Mouse (Mus musculus) lung, postnatal 0 days (tissue): Measurements from ENCODE around the gene Nt5dc1.

ENCODE experiments used
- CTCF ChIP-seq: IDR thresholded peaks from 2 replicates; pipeline ENCODE4 v1.5.1; 2016; ENCODE audit warnings: antibody characterized with exemption, mild to moderate bottlenecking
- EP300 ChIP-seq: IDR thresholded peaks from 2 replicates; pipeline ENCODE4 v1.6.1; 2016; ENCODE audit warnings: antibody characterized with exemption, mild to moderate bottlenecking, control low read depth

DNA sequence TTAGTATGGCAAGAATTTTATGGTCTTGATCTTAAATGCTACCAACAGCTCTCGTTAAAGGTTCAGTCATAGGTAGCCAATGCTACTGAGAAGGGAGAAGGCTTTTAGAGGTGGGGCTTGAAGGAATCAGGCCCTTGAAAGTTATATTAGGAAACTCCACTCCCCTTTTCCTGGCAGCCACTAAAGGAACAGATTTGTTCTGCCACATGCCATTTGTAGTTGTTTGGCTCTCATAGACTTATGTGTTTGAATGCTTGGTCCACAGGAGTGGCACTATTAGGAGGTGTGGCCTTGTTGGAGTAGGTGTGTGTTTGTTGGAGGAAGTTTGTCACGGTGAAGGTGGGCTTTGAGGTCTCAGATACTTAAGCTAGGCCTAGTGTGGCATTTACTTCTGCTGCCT lies 97.5 kb downstream of the Nt5dc1 start:
- no peak for TF ChIP-seq CTCF
- TF ChIP-seq EP300 = no peak
